Mouse (Mus musculus) spleen, embryonic (tissue): ENCODE results near the gene Inhbb.

Experiments used
- CTCF ChIA-PET: fragments of 350-600 bp; sonication (Branson Sonifier 250); formaldehyde crosslinking; loops from one replicate; lab custom pipeline; 2022; lab: Charles Lee

The Inhbb gene

DNA sequence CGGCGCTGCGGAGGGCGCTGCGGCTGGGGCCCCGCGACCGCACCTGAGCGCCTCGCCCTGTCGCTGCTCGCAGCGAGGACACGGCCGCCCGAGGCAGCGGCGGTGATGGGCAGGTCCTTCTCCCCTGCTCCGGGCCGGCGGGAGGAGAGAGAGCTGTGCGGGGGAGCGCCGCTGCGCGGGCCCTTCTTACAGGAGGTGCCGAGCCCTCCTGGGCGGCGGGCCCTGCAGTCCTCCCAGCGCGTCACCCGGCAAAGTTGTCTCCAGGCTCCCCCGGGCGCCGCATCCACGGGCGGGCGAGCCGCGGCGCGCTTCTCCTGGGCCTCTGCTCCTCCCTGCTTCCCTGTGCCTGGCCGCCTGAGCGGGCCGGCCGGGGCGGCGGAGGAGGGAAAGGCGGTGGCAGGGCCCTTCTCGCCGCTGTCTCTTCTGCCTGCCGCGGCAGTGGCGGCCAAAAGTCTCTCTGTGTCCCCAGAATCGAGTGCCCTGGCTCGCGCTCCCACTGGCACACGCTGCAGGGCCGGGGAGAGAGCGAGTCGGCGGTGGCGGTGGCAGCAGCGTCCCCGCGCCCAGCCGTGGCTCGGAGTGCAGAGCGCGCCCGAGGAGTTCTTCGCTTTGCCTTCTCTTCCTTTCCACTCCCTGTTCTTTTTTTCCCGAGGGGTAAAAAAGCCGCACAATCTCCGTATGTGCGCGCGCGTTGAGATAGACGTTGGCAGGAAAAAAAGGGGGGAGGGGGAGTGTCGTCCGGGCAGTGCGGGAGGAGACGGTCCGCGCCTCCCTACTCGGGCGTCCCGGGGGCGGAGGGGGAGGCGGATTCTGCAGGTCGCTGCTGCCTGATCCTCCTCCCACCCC lies at the start of gene Inhbb:
Inhbb (minus strand) TSS at position 673 of the 846 bp plus-strand sequence.
- CTCF ChIA-PET: no interaction called here

GRCm38 (mm10) chr1:119463386-119463785 lies 41.3 kb upstream of the Inhbb start:
- CTCF ChIA-PET: no interaction called here

DNA sequence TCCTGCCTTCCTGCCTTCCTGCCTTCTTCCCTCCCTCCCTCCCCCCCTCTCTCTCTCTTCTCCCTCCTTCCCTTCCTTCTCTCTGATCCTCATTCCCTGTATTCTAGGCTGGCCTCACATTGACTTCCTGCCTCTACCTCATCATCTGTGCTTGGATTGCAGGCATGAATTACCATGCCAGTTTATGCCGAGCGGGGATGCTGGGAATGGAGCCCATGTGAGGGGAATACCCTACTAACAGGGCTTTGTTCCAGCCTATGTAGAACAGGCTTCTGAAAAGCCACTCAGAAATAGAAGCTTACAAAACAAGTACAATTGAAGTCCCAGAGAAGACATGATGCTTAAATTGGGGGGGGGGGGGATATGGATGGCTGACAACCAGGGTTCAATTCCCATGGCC lies 38.0 kb upstream of the Inhbb start:
- CTCF ChIA-PET: no interaction called here

DNA sequence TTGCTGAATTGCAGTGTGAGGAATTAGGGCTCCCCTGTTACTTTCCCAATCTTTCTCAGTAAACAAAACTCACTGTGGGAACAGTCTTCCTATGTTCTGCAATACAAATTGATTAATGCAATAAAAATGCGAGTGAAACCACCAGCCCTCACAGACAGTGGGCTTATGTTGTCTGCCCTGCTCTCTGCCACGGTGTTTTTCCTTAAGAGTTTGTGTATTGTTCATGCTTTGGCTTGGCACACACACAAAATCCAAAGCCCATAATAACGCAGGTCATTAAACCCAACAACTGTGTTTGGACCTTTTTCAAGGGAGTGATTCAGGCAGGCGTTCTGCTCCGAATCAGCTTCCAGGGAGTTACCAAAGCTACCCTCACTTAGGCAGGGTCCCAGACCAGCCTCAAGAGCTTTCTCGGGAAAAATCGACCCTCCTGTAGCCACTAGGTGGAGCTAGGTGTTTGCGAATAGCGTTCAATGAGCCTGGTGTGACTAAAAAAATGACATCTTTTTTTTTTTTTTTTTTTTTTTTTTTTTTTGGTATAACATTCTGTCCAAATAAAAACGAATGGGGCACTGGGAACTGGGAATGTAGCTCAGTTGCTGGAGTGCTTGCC lies 36.1 kb upstream of the Inhbb start:
- CTCF ChIA-PET: interaction anchor here (0.5 to 1.1 kb wide), 5 partner anchors 27 to 1131 kb away, joined by 3 to 23 read pairs (median 7); no protein-coding TSS in a partner anchor

DNA sequence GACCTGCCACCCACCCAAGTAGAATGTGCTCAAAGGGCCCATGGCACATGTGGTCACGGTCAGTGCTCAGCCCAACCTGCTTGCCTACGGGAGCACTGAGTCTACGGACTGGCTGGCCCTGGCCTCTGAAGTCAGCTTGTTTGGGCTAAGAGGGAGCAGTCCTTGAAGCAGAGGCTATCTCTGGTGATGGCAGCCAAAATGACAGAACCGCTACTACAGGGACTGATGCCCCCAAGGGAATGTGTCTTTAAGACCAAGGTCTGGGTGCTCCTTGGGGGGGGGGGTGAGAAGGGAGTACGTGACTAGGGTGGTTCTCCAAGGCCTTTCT lies 35.4 kb upstream of the Inhbb start:
- CTCF ChIA-PET: interaction anchor here (0.8 to 1.1 kb wide), 2 partner anchors 28 to 741 kb away, joined by 6 to 13 read pairs; no protein-coding TSS in a partner anchor

DNA sequence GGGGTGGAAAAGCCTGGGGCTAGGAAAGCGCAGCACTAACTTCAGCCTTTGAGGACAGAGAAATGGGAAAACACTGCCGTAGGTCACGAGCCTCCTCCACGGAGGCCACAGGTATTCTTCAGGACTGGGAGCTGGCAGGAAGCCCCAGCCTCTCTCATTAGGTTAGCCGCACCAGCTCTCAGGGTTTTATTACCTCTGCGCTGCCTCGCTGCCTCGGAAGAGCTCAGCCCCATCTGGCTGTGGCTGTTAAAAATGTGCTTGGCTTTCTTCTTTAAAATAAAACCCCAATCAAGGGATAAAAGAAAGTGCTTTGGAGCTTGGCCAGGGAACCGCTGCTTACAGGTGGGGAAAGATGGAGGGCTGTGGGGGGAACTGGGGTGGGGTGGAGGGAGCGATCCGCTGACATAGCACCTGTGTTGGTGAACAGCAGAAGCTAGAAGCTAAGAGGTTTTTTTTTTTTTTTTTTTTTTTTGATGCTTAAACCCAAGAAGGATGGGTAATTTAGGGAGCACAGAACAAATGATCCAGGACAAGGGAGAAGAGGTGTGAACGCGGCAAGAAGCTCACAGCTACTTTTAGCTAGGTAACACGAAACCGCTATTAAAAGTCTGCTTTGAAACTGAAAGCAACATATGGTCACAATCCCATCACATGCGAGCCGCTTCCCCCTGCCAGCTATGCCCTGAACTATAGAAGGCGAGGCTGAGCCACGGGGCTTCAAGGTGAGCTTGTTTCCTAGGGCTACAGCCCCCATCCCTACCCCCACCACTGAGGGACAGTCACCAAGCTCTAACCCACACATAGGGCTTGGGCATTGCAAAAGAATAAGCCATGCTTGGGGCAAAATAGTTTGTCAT lies 34.9 kb upstream of the Inhbb start:
- CTCF ChIA-PET: interaction anchor here (0.6 to 1.1 kb wide), 2 partner anchors 28 to 44 kb away, joined by 4 to 6 read pairs; no protein-coding TSS in a partner anchor

DNA sequence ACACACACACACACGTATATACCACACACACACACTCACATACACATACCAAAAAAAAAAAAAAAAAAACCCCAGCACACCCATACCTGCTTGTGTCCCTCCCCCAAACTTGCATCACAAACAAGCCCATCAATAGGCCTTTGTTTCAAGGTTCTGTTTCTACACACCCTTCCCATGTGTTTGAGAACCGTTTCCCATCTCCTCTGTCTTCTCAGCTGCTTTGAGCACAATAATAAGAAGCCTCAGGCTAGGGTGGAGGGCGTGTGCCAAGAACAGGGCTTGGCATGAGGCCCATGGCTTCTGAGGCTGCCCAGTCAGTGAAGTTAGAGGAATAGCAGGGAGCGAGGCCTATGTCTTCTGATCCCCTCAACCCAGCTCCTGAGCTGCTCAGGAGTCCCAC lies 31.7 kb upstream of the Inhbb start:
- CTCF ChIA-PET: no interaction called here

GRCm38 (mm10) chr1:119451417-119451816 lies 29.4 kb upstream of the Inhbb start:
- CTCF ChIA-PET: no interaction called here

DNA sequence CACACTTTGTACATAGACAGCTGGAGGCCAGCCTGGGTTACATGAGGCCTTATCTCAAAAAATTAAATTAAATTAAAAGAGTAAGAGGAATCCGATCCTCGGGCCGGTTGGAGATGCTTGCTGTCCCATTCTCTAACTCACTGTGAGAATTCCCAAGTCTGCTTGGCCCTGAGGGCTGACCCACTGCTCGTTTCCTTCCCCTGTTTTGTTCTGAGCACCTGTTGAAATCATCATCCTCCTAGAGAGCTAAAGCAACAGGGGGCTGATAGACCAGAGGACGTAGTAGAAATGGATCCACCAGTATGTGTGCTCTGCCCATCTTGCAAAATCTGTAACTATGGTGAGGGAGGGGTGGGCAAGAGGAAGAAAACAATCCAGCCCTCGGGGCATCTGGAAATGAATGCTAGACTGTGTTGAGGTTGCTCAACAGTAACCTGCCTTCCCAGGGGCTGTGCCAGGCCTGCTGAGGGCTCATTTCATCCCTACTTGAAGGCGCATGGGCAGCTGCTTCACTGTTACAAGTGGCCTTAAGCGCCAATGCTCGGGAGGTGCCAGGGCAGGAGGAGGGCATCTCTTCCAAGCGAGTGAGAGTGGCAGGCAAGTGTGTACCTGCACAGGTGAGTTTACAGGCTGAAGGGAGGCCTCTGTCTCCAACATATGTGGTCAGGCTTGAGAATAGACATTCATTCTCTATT lies 28.8 kb upstream of the Inhbb start:
- CTCF ChIA-PET: no interaction called here

GRCm38 (mm10) chr1:119446753-119447283 lies 24.8 kb upstream of the Inhbb start:
- CTCF ChIA-PET: interaction anchor here (0.6 kb wide), 1 partner anchor 229 kb away, joined by 6 read pairs; no protein-coding TSS in a partner anchor

DNA sequence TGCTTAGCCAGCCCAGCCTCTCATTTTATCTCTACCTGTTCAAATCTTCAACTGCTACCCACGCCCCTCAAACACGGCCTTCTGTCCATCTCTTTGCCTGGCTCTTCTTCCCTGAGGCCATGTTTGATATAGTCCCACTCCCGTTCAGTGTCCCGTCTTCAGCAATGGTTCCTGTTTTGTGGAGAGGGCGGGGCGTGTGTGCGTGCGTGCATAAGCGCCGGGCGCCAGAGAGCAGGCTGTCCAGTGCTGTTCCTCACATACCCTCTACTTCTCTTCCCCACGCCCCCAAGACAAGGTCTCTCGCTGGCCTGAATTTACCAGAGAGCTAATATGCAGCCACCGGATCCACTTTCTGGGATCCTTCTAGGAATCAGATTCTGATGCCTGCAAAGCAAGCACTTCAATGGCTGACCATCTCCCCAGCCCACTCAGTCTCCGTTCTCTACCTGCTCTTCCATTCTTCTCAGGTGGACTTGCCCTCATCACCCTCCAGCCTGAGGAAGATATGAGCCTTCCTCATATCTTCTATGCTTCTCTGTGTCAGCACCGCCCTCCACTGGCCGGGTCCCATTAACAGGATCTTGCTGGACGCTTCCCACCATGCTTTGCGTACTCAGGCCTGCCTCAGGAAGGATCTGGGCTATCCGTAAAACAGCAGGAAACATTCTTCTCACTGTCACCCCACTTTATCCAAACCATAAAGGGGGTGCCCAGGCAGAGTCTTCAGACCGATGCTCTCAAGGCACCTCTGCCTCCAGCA lies 21.7 kb upstream of the Inhbb start:
- CTCF ChIA-PET: no interaction called here

GRCm38 (mm10) chr1:119442901-119443300 lies 20.9 kb upstream of the Inhbb start:
- CTCF ChIA-PET: no interaction called here

- CTCF ChIA-PET: no interaction called here
Observed at GRCm38 (mm10) chr1:119438105-119438637, 16.1 kb upstream of the Inhbb start.

DNA sequence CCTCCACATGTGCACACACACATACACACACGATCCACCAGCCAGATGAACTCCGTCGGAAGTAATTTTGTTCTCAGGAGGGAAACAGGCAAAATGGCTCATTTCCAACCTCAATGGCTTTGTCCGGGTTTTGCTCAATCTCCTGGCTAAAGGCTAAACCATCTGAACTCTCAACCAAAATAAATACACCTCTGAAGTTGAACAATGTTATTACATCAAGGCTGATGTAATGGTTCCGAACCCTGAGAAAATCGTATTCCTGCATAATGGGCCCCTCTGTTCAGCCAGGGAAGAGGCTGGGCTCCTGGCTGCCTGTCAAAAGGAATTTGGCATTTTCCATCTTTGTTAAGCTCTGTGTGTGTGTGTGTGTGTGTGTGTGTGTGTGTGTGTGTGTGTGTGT lies 15.4 kb upstream of the Inhbb start:
- CTCF ChIA-PET: no interaction called here

GRCm38 (mm10) chr1:119424141-119424860 lies 2.3 kb upstream of the Inhbb start:
- CTCF ChIA-PET: no interaction called here

GRCm38 (mm10) chr1:119423510-119423909 lies 1.5 kb upstream of the Inhbb start:
- CTCF ChIA-PET: no interaction called here

DNA sequence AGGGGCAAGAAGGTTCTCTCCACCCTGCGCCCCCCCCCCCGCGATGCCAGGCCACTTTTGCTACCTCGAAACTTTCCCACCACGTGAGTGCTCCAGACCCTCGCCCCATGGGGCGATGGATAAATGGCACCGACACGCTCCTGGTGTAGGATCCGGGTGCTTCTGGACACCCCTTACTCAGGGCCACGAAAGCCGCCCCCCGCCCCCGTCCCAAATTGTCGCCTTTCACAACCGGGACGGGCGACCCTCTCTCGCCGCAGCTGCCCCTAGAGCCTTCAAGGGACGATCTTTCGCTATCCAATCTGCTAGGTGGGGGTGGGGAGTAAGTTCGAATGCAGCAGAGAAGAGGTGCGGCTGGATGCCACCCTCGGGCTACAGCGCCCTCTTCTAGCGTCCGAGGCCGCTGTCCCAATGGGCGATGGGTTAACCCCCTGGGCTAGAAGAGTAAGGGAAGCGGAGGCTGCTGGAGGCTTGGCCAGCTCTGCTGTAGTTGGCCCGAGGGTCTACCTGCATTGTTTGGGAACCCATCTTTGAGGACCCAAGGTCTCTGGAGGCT lies 490 bp upstream of the Inhbb start:
- CTCF ChIA-PET: no interaction called here

DNA sequence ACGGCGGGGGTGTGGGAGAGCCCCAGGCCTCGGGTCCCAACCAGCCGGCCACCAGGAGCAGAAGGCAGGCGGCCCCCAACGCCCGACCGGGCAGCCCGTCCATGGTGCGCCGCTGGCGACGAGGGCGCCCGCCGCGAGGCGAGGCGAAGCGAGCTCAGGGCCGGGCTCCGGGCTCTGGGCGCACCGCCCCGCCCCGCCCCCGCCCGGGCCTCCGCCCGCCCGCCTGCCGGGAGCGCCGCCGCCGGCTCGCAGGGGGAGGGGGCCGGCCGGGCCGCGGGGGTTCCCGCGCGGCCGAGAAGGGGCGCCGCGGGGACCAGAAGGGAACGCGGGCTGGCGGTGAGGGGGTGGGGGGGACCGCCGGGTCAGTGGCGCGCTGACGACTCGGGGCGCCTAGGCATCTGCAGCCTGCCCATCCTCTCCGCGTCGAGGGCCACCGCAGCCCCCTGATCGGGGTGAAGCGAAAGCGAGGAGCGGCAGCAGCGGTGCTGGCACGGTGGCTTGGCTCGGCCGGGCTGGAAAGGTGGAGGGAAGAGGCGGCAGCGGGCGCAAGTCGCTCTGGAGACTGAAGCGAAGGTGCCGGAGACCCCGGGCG lies 968 bp downstream of the Inhbb start:
- CTCF ChIA-PET: no interaction called here
